Mouse (Mus musculus): ENCODE results near the gene Gm42957.

DNA sequence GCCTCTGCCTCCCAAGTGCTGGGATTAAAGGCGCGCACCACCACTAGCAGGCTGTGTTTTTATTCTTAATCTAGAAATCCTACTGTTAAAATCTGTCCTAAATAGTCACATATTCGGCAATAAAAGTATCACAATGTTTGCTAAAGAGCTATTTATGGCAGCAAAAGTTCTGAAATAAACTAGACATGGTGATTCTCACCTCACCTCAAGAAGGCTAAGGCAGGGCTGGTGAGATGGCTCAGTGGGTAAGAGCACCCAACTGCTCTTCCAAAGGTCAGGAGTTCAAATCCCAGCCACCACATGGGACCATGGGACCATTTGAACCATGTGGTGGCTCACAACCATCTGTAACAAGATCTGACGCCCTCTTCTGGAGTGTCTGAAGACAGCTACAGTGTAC, 44.6 kb upstream of the Gm42957 start:
- TF ChIP-seq CTCF (IDR thresholded peaks at IDR 0.05; ENCODE audit: extremely low read depth, insufficient read length, insufficient replicate concordance, low read depth, low read length) (no peak), POLR2A (IDR thresholded peaks at IDR 0.05; ENCODE audit: low read depth, low read length) (no peak)
